Mouse (Mus musculus): ENCODE data around the gene Hs1bp3. TPM values are rescaled to one million over a fixed set of nuclear protein-coding genes. Genes with fewer than 3 reads are reported as not detected.

The Hs1bp3 gene
- polyA plus RNA-seq (2015; fragmentation: Nextera tagmentation; extraction: Ambion mirVana), result 19.4 and 21.4 TPM in 2 replicates

- under 1% methylated on average over 38 of the region's 38 CpGs for WGBS
- Histone ChIP-seq H3K27ac (no peak within 1 kb of the TSS), H3K4me1 (peaks cover 20% of the 10 kb centered on the region), H3K4me3 (peak within 1 kb of the TSS; percentile 65), H3K9ac (peak within 1 kb of the TSS; percentile 72), H3K36me3 (peaks cover 18% of the 10 kb centered on the region), H3K4me2 (replicated peaks) (peak within 1 kb of the TSS; percentile 77), H3K9me3 (no peaks in the 10 kb centered on the region), H3K27me3 (peaks cover 34% of the 10 kb centered on the region)
- peak; percentile 88 for ATAC-seq (ENCODE audit: low FRiP score, low read depth)
These were observed at the start of gene Hs1bp3 for GRCm38 (mm10) chr12:8313270-8313771. Hs1bp3 (plus strand) TSS chr12:8313432.

DNA sequence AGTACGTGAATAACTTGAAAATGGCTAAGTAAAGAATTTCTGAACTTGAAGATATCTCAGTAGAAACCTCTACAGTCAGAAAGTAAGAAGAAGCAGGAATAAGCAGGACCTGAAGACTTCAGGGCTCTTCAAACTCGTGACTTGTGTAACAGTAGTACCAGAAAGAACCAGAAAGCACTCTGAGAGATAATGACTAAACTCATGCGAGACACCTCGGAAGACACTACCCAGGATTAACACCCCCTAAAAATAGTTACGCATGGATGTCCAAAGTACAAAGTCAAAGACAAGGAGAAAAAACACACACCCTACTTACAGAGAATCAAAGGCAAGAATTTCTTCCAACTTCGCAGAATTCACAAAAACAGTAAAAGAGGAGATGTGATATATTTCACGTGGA is 46.9 kb upstream of the Hs1bp3 start:
- Histone ChIP-seq H3K4me1 (no peaks in the 10 kb centered on the region), H3K27ac (no peak overlapping the region), H3K9me3 (no peaks in the 10 kb centered on the region), H3K27me3 (no peaks in the 10 kb centered on the region), H3K9ac (no peak overlapping the region), H3K4me2 (replicated peaks) (no peak overlapping the region), H3K4me3 (no peak overlapping the region), H3K36me3 (peaks cover 6% of the 10 kb centered on the region)
- no peak for ATAC-seq (ENCODE audit: low FRiP score, low read depth)
- 90% methylated on average over 7 of the region's 7 CpGs for WGBS

DNA sequence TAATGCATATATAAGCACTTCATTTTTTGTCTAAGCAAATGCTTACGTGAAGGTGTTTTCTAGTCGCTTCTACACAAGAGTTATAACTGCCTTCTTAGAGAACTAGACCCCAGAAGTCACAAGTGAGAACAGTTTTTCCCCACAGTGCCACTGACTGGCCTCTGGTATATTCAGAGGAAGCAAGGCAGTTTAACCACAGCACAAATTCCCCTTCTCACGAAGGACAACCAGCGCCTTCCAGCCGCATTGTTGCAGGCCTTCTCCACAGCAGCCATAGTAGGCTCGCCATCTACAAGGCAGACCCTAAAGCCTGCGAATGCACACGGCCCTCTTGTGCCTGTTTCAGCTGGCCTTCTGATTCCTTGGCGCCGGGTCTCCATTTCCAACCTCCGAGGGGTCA is 43.6 kb upstream of the Hs1bp3 start:
- H3K4me3 ChIP-seq, result no peak overlapping the region
- H3K36me3 ChIP-seq, result peaks cover 6% of the 10 kb centered on the region
- WGBS, result 92% methylated on average over 11 of the region's 11 CpGs
- H3K4me2 ChIP-seq (replicated peaks), result no peak overlapping the region
- H3K9me3 ChIP-seq, result no peaks in the 10 kb centered on the region
- no peaks in the 10 kb centered on the region for H3K4me1 ChIP-seq
- ATAC-seq (ENCODE audit: low FRiP score, low read depth), result no peak
- no peak overlapping the region for H3K27ac ChIP-seq
- no peaks in the 10 kb centered on the region for H3K27me3 ChIP-seq
- H3K9ac ChIP-seq, result no peak overlapping the region

- Histone ChIP-seq H3K36me3 (peaks cover 6% of the 10 kb centered on the region), H3K27ac (no peak overlapping the region), H3K4me3 (no peak overlapping the region), H3K4me1 (no peaks in the 10 kb centered on the region), H3K9ac (no peak overlapping the region), H3K27me3 (no peaks in the 10 kb centered on the region), H3K9me3 (no peaks in the 10 kb centered on the region), H3K4me2 (replicated peaks) (no peak overlapping the region)
- WGBS, result 87% methylated on average over 2 of the region's 2 CpGs
- no peak for ATAC-seq (ENCODE audit: low FRiP score, low read depth)
These were observed 41.8 kb upstream of the Hs1bp3 start for GRCm38 (mm10) chr12:8271405-8271804.

GRCm38 (mm10) chr12:8273471-8274171 is 39.6 kb upstream of the Hs1bp3 start:
- H3K36me3 ChIP-seq, result peaks cover 6% of the 10 kb centered on the region
- H3K4me2 ChIP-seq (replicated peaks), result no peak overlapping the region
- H3K27me3 ChIP-seq, result no peaks in the 10 kb centered on the region
- no peaks in the 10 kb centered on the region for H3K4me1 ChIP-seq
- no peak overlapping the region for H3K4me3 ChIP-seq
- no peak overlapping the region for H3K27ac ChIP-seq
- no peak overlapping the region for H3K9ac ChIP-seq
- no peaks in the 10 kb centered on the region for H3K9me3 ChIP-seq
- no peak for ATAC-seq (ENCODE audit: low FRiP score, low read depth)
- WGBS, result 92% methylated on average over 6 of the region's 6 CpGs

- no peak overlapping the region for H3K4me2 ChIP-seq (replicated peaks)
- no peaks in the 10 kb centered on the region for H3K27me3 ChIP-seq
- no peak overlapping the region for H3K9ac ChIP-seq
- WGBS, result 88% methylated on average over 4 of the region's 4 CpGs
- no peak overlapping the region for H3K4me3 ChIP-seq
- no peaks in the 10 kb centered on the region for H3K9me3 ChIP-seq
- H3K27ac ChIP-seq, result no peak overlapping the region
- H3K4me1 ChIP-seq, result no peaks in the 10 kb centered on the region
- 0 out of 2 replicates have a peak, but pooled peaks cover 5% of the 10 kb centered on the region for H3K36me3 ChIP-seq
- no peak for ATAC-seq (ENCODE audit: low FRiP score, low read depth)
These were observed 37.8 kb upstream of the Hs1bp3 start for GRCm38 (mm10) chr12:8275424-8275823.

DNA sequence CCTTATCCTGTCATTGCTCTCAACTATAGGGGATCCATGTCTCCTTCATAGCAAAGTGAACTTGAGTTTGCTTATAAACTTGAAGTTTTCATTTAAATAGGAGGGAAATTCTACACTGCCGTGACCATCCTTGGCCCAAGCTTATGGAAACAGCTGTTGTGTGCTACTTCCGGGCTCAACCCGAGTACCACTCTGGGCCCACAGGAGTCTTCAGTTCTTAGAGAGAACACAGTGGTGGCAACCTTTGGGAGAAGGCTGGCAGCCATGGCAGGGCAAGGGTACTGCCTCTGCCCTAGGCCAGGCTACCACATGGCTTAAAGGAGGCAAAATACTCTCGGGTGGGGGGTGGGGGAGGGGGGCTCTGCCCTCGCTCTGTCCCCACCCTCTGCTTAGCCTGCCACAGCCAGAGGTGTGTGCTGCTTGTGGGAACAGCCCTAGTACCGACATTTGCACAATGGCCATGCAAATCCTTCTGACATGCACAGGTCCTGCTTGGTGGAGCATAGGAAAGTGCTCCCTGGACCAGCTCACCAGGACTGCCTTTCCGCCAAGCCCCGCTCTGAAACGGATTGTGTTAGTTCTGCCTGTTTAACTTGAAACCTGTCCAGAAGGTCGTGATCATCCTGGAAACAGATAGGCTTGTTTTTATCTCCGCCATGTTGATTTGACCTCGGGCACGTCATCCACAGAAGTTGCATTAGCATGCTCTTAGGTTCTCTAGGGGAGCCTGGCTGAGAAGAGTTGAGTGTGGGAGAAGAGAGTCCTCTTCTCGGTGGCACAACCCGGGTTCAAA is 31.8 kb upstream of the Hs1bp3 start:
- H3K4me1 ChIP-seq, result no peaks in the 10 kb centered on the region
- H3K27me3 ChIP-seq, result no peaks in the 10 kb centered on the region
- no peak for ATAC-seq (ENCODE audit: low FRiP score, low read depth)
- no peak overlapping the region for H3K4me3 ChIP-seq
- H3K27ac ChIP-seq, result no peak overlapping the region
- no peak overlapping the region for H3K4me2 ChIP-seq (replicated peaks)
- 86% methylated on average over 15 of the region's 15 CpGs for WGBS
- no peaks in the 10 kb centered on the region for H3K9me3 ChIP-seq
- no peak overlapping the region for H3K9ac ChIP-seq
- H3K36me3 ChIP-seq, result peaks cover 28% of the 10 kb centered on the region

DNA sequence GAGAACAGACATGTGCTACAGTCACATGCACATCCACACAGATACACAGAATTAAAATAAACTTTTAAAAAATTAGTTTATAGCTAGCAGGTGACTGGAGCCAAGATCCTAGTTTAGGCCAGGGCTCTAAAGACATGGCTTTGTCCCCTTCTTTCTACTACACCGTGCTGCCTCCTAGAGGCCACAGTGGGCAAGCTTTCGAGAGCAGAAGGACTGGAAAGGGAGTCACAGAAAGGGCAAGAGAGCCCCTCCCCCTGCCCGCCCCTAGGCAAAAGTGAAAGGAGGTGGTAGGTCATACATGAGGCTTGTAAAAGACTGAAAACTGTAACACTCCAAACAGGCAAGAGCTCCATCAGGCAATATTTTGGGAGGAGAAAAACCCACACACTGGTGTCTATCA is 25.3 kb upstream of the Hs1bp3 start:
- WGBS, result 61% methylated on average over 3 of the region's 3 CpGs
- Histone ChIP-seq H3K4me2 (replicated peaks) (no peak overlapping the region), H3K9me3 (no peaks in the 10 kb centered on the region), H3K36me3 (peaks cover 14% of the 10 kb centered on the region), H3K4me3 (no peak overlapping the region), H3K9ac (no peak overlapping the region), H3K4me1 (peaks cover 4% of the 10 kb centered on the region; the same call in 1 of the 2 replicates), H3K27ac (no peak overlapping the region), H3K27me3 (no peaks in the 10 kb centered on the region; the same call in 1 of the 2 replicates)
- ATAC-seq (ENCODE audit: low FRiP score, low read depth), result no peak; the same call in 1 of the 2 replicates

GRCm38 (mm10) chr12:8289099-8289498 is 24.1 kb upstream of the Hs1bp3 start:
- WGBS, result 75% methylated on average over 6 of the region's 6 CpGs
- Histone ChIP-seq H3K9me3 (no peaks in the 10 kb centered on the region), H3K27me3 (peaks cover 3% of the 10 kb centered on the region)

GRCm38 (mm10) chr12:8289499-8289898 is 23.7 kb upstream of the Hs1bp3 start:
- ATAC-seq (ENCODE audit: low FRiP score, low read depth), result no peak
- H3K9ac ChIP-seq, result no peak overlapping the region
- H3K36me3 ChIP-seq, result peaks cover 5% of the 10 kb centered on the region; the same call in 1 of the 2 replicates
- no peak overlapping the region for H3K27ac ChIP-seq
- H3K27me3 ChIP-seq, result peaks cover 7% of the 10 kb centered on the region
- no peak overlapping the region for H3K4me3 ChIP-seq
- H3K4me2 ChIP-seq (replicated peaks), result no peak overlapping the region
- peaks cover 4% of the 10 kb centered on the region; the same call in 1 of the 2 replicates for H3K4me1 ChIP-seq
- H3K9me3 ChIP-seq, result no peaks in the 10 kb centered on the region
- 68% methylated on average over 8 of the region's 8 CpGs for WGBS

More at GRCm38 (mm10) chr12:8289099-8289498, 24.1 kb upstream of the Hs1bp3 start:
- H3K27ac ChIP-seq, result no peak overlapping the region
- peaks cover 4% of the 10 kb centered on the region; the same call in 1 of the 2 replicates for H3K4me1 ChIP-seq
- no peak overlapping the region for H3K4me3 ChIP-seq
- no peak overlapping the region for H3K9ac ChIP-seq
- H3K36me3 ChIP-seq, result peaks cover 8% of the 10 kb centered on the region; the same call in 1 of the 2 replicates
- H3K4me2 ChIP-seq (replicated peaks), result no peak overlapping the region
- ATAC-seq (ENCODE audit: low FRiP score, low read depth), result no peak

GRCm38 (mm10) chr12:8291157-8291853 is 21.9 kb upstream of the Hs1bp3 start:
- no peaks in the 10 kb centered on the region for H3K9me3 ChIP-seq
- H3K9ac ChIP-seq, result no peak overlapping the region
- H3K27ac ChIP-seq, result no peak overlapping the region
- H3K27me3 ChIP-seq, result peaks cover 24% of the 10 kb centered on the region
- WGBS, result 60% methylated on average over 15 of the region's 15 CpGs
- H3K4me2 ChIP-seq (replicated peaks), result no peak overlapping the region
- no peak overlapping the region for H3K4me3 ChIP-seq
- H3K36me3 ChIP-seq, result peaks cover 3% of the 10 kb centered on the region; the same call in 1 of the 2 replicates
- peaks cover 4% of the 10 kb centered on the region; the same call in 1 of the 2 replicates for H3K4me1 ChIP-seq
- ATAC-seq (ENCODE audit: low FRiP score, low read depth), result no peak

Measured in limb, embryonic 13.5 days (tissue).